Mouse (Mus musculus) limb, embryonic 14.5 days (tissue): ENCODE data around the gene Rbm48. TPM values are rescaled to one million over a fixed set of nuclear protein-coding genes. Genes with fewer than 3 reads are reported as not detected.

Source experiments
- ATAC-seq: fragments of 200-750 bp; cut with Nextera tagmentation; 2 replicates; pipeline ENCODE4 v1.8.0; 2017; ENCODE audit warnings: low read depth, moderate number of reproducible peaks, moderate TSS enrichment; ENCODE audit not compliant: low FRiP score
- DNase-seq: peaks from one replicate; pipeline ENCODE4 v3.0.0-alpha.2; 2015; ENCODE audit warnings: low spot score
- H3K27ac ChIP-seq: fragments of 300-500 bp; sonication (generic); replicated peaks from 2 replicates; pipeline ENCODE4 v1.5.1; 2014; ENCODE audit warnings: low read depth, mild to moderate bottlenecking, low read length, moderate library complexity, mixed read lengths
- H3K27me3 ChIP-seq: fragments of 300-500 bp; sonication (generic); 2 replicates; pipeline ENCODE4 v1.6.1; 2014; ENCODE audit warnings: low read length, mixed read lengths; ENCODE audit not compliant: control insufficient read depth, insufficient read depth
- H3K36me3 ChIP-seq: fragments of 300-500 bp; sonication (generic); 2 replicates; pipeline ENCODE4 v1.6.1; 2014; ENCODE audit warnings: mild to moderate bottlenecking, low read length, moderate library complexity, mixed read lengths; ENCODE audit not compliant: control insufficient read depth, insufficient read depth
- H3K4me1 ChIP-seq: fragments of 300-500 bp; sonication (generic); 2 replicates; pipeline ENCODE4 v1.6.1; 2014; ENCODE audit warnings: antibody characterized with exemption, low read length, mixed read lengths; ENCODE audit not compliant: control insufficient read depth, insufficient read depth
- H3K4me2 ChIP-seq: fragments of 300-500 bp; sonication (generic); replicated peaks from 2 replicates; pipeline ENCODE4 v1.6.1; 2014; ENCODE audit warnings: low read depth, mild to moderate bottlenecking, low read length, moderate library complexity; ENCODE audit not compliant: severe bottlenecking
- H3K4me3 ChIP-seq: fragments of 300-500 bp; sonication (generic); replicated peaks from 2 replicates; pipeline ENCODE4 v1.5.1; 2014; ENCODE audit warnings: low read length
- H3K9ac ChIP-seq: fragments of 300-500 bp; sonication (generic); 2 replicates; pipeline ENCODE4 v1.6.1; 2014; ENCODE audit warnings: mild to moderate bottlenecking, low read depth, low read length, moderate library complexity; ENCODE audit not compliant: severe bottlenecking
- H3K9me3 ChIP-seq: fragments of 300-500 bp; sonication (generic); 2 replicates; pipeline ENCODE4 v1.6.1; 2016; ENCODE audit warnings: low read length; ENCODE audit not compliant: control insufficient read depth
- POLR2A ChIP-seq: fragments of 200-500 bp; IDR thresholded peaks from 2 replicates; pipeline ENCODE4 v1.8.0; 2012; ENCODE audit warnings: inconsistent platforms, mild to moderate bottlenecking, moderate library complexity, borderline replicate concordance; ENCODE audit not compliant: insufficient read depth, insufficient read length; ENCODE audit errors: extremely low read depth
- WGBS: fragments of 180-500 bp; shearing (Covaris S2); extraction: QIAGEN DNeasy Blood & Tissue Kit; methylation state at CpG from one replicate; pipeline ENCODE4 v1.1.7; 2014; 5-methylcytosine and 5-hydroxymethylcytosine counted together
- polyA plus RNA-seq, 2 experiments: library from polyadenylated mRNA; depleted of rRNA in 1 of 2; stranded (reverse) in 1 of 2; unstranded in 1 of 2; fragments of >200 nt; fragmentation: Nextera tagmentation in 1 of 2; extraction: Ambion mirVana in 1 of 2; gene quantifications; 2 replicates each; pipeline versions ENCODE4 v1.2.1 to v1.2.3; 2012 to 2014

Gene Rbm48
- polyA plus RNA-seq (2012; rRNA removed) (10.3 and 11.5 TPM in 2 replicates), polyA plus RNA-seq (2014; fragmentation: Nextera tagmentation; extraction: Ambion mirVana) (12.5 and 13.0 TPM in 2 replicates)

GRCm38 (mm10) chr5:3596399-3596766, at the start of gene Rbm48:
Gene Rbm48 (minus strand): TSS chr5:3596585.
- ATAC-seq (peak; percentile 83), DNase-seq (peak; percentile 70)
- Histone ChIP-seq H3K4me3 (peak within 1 kb of the TSS; percentile 91), H3K36me3 (peaks cover 8% of the 10 kb centered on the region), H3K27ac (0 out of 2 replicates have a peak within 1 kb of the TSS, but pooled peaks have one; percentile 38), H3K4me2 (peak within 1 kb of the TSS; percentile 73), H3K9me3 (no peaks in the 10 kb centered on the region), H3K4me1 (peaks cover 14% of the 10 kb centered on the region), H3K27me3 (no peaks in the 10 kb centered on the region), H3K9ac (peak within 1 kb of the TSS; percentile 72)
- no peak for TF ChIP-seq POLR2A
- under 1% methylated on average over 31 of the region's 31 CpGs for WGBS

GRCm38 (mm10) chr5:3645326-3645725, 48.9 kb upstream of the Rbm48 start:
- no peak for TF ChIP-seq POLR2A
- H3K9me3 ChIP-seq = no peaks in the 10 kb centered on the region
- H3K27ac ChIP-seq = no peak overlapping the region
- no peak overlapping the region for H3K4me3 ChIP-seq
- no peak for DNase-seq
- H3K4me1 ChIP-seq = peaks cover 6% of the 10 kb centered on the region; the same call in 1 of the 2 replicates
- H3K9ac ChIP-seq = no peak overlapping the region
- peak overlapping the region; percentile 18; the same call in 1 of the 2 replicates for H3K4me2 ChIP-seq
- H3K27me3 ChIP-seq = no peaks in the 10 kb centered on the region
- no peak for ATAC-seq
- H3K36me3 ChIP-seq = peaks cover 42% of the 10 kb centered on the region
- 41% methylated on average over 6 of the region's 6 CpGs for WGBS

- H3K27ac ChIP-seq = no peak overlapping the region
- TF ChIP-seq POLR2A = no peak
- H3K9ac ChIP-seq = no peak overlapping the region
- peaks cover 6% of the 10 kb centered on the region; the same call in 1 of the 2 replicates for H3K4me1 ChIP-seq
- peaks cover 43% of the 10 kb centered on the region for H3K36me3 ChIP-seq
- no peak overlapping the region for H3K4me3 ChIP-seq
- no peaks in the 10 kb centered on the region for H3K27me3 ChIP-seq
- no peaks in the 10 kb centered on the region for H3K9me3 ChIP-seq
- ATAC-seq (no peak), DNase-seq (no peak)
- WGBS = 91% methylated on average over 6 of the region's 6 CpGs
- no peak overlapping the region for H3K4me2 ChIP-seq
Observed at GRCm38 (mm10) chr5:3644621-3645020, 48.2 kb upstream of the Rbm48 start.

- no peak overlapping the region for H3K27ac ChIP-seq
- TF ChIP-seq POLR2A = no peak
- H3K4me3 ChIP-seq = no peak overlapping the region
- peaks cover 4% of the 10 kb centered on the region; the same call in 1 of the 2 replicates for H3K4me1 ChIP-seq
- ATAC-seq (no peak), DNase-seq (no peak)
- H3K9me3 ChIP-seq = no peaks in the 10 kb centered on the region
- H3K27me3 ChIP-seq = no peaks in the 10 kb centered on the region
- no peak overlapping the region for H3K4me2 ChIP-seq
- no peak overlapping the region for H3K9ac ChIP-seq
- 80% methylated on average over 8 of the region's 8 CpGs for WGBS
- H3K36me3 ChIP-seq = peaks cover 24% of the 10 kb centered on the region
Observed at GRCm38 (mm10) chr5:3635286-3635685, 38.9 kb upstream of the Rbm48 start.

GRCm38 (mm10) chr5:3633951-3634350, 37.6 kb upstream of the Rbm48 start:
- Histone ChIP-seq H3K9me3 (no peaks in the 10 kb centered on the region), H3K27me3 (no peaks in the 10 kb centered on the region), H3K4me1 (peaks cover 4% of the 10 kb centered on the region; the same call in 1 of the 2 replicates), H3K9ac (no peak overlapping the region), H3K4me3 (no peak overlapping the region), H3K27ac (no peak overlapping the region), H3K36me3 (peaks cover 23% of the 10 kb centered on the region), H3K4me2 (no peak overlapping the region)
- DNase-seq (no peak), ATAC-seq (no peak)
- 62% methylated on average over 4 of the region's 4 CpGs for WGBS
- TF ChIP-seq POLR2A = no peak

GRCm38 (mm10) chr5:3633315-3633714, 36.9 kb upstream of the Rbm48 start:
- TF ChIP-seq POLR2A = no peak
- ATAC-seq = no peak
- WGBS = 66% methylated on average over 13 of the region's 13 CpGs

More at GRCm38 (mm10) chr5:3633315-3633714, 36.9 kb upstream of the Rbm48 start:
- Histone ChIP-seq H3K9ac (no peak overlapping the region), H3K27ac (no peak overlapping the region), H3K36me3 (peaks cover 23% of the 10 kb centered on the region), H3K4me2 (no peak overlapping the region), H3K27me3 (no peaks in the 10 kb centered on the region), H3K9me3 (no peaks in the 10 kb centered on the region), H3K4me3 (no peak overlapping the region), H3K4me1 (peaks cover 4% of the 10 kb centered on the region; the same call in 1 of the 2 replicates)
- DNase-seq = no peak
